Mouse (Mus musculus) hindbrain, embryonic 14.5 days (tissue): ENCODE data around the gene Gm16181. TPM values are rescaled to one million over a fixed set of nuclear protein-coding genes. Genes with fewer than 3 reads are reported as not detected.

Experiments used
- ATAC-seq: fragments of 200-750 bp; cut with Nextera tagmentation; 2 replicates; pipeline ENCODE4 v1.8.0; 2017; ENCODE audit warnings: moderate number of reproducible peaks, mild to moderate bottlenecking, moderate TSS enrichment, moderate library complexity; ENCODE audit not compliant: low FRiP score
- DNase-seq: peaks from one replicate; pipeline ENCODE4 v3.0.0-alpha.2; 2015; ENCODE audit warnings: low spot score
- H3K27ac ChIP-seq: fragments of 300-500 bp; sonication (generic); 2 replicates; pipeline ENCODE4 v1.5.1; 2014; ENCODE audit warnings: mild to moderate bottlenecking, moderate library complexity
- H3K27me3 ChIP-seq: fragments of 300-500 bp; sonication (generic); 2 replicates; pipeline ENCODE4 v1.6.1; 2014; ENCODE audit warnings: mild to moderate bottlenecking, low read length, mixed read lengths; ENCODE audit not compliant: control insufficient read depth, insufficient read depth
- H3K36me3 ChIP-seq: fragments of 300-500 bp; sonication (generic); replicated peaks from 2 replicates; pipeline ENCODE4 v1.6.1; 2014; ENCODE audit not compliant: control insufficient read depth, insufficient read depth
- H3K4me1 ChIP-seq: fragments of 300-500 bp; sonication (generic); replicated peaks from 2 replicates; pipeline ENCODE4 v1.6.1; 2014; ENCODE audit warnings: antibody characterized with exemption, low read length, mixed read lengths; ENCODE audit not compliant: control insufficient read depth, insufficient read depth
- H3K4me2 ChIP-seq: fragments of 300-500 bp; sonication (generic); replicated peaks from 2 replicates; pipeline ENCODE4 v1.6.1; 2014; ENCODE audit warnings: mild to moderate bottlenecking, moderate library complexity
- H3K4me3 ChIP-seq: fragments of 300-500 bp; sonication (generic); replicated peaks from 2 replicates; pipeline ENCODE4 v1.5.1; 2014; ENCODE audit warnings: mild to moderate bottlenecking, low read length
- H3K9ac ChIP-seq: fragments of 300-500 bp; sonication (generic); 2 replicates; pipeline ENCODE4 v1.6.1; 2014
- H3K9me3 ChIP-seq: fragments of 300-500 bp; sonication (generic); 2 replicates; pipeline ENCODE4 v1.6.1; 2016; ENCODE audit warnings: low read length; ENCODE audit not compliant: control insufficient read depth
- WGBS: fragments of 180-500 bp; shearing (Covaris S2); extraction: QIAGEN DNeasy Blood & Tissue Kit; methylation state at CpG from one replicate; pipeline ENCODE4 v1.1.7; 2014; 5-methylcytosine and 5-hydroxymethylcytosine counted together
- polyA plus RNA-seq: library from polyadenylated mRNA; unstranded; fragments of >200 nt; fragmentation: Nextera tagmentation; extraction: Ambion mirVana; gene quantifications from 2 replicates; pipeline ENCODE4 v1.2.1, GENCODE M21; 2014

Gm16181 gene
- polyA plus RNA-seq, 1 experiment from 2014 or later = not detected

DNA sequence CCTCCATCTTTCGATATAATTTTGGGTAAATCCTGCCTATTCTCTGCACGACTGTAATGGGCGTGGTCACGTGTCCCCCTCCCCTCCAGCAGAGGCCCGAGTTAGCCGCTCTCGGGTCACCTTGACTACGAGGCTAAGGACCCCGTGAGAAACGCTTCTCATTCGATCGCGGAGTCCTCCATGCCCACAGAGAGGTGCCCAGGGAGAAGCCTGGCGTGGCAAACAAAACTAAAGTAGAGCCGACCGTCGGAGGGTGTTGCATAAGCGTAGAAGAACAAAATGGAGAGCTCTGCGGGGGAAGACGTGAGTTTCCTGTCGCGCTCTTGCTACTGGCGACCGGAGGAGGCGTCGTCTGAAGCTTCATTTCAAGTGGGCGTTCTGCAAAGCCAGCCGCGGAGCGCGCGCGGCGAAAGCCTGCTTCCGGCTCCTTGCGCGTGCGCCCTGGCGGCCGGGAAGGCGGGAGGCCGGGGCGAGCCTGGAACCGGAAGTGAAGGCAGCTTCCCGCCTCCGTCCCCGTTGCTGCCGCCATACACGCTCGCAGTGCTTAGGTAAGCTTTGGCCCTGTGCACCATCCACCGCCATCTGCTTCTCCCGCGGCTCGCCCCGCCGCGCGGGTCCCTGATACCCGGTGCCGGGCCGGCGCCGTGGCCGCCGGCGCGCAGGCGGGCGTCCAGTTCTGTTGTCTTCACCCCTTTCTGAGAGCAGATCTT lies 20.8 kb downstream of the Gm16181 start, which contains the start of gene Ddx39b:
Gene Ddx39b, plus strand, starts transcription at position 442 of the 710 bp plus-strand sequence.
- no peaks in the 10 kb centered on the region for H3K27me3 ChIP-seq
- peak within 1 kb of the TSS; percentile 67 for H3K4me2 ChIP-seq
- no peaks in the 10 kb centered on the region for H3K9me3 ChIP-seq
- H3K4me1 ChIP-seq = peaks cover 38% of the 10 kb centered on the region
- DNase-seq = peak; percentile 97
- peak within 1 kb of the TSS; percentile 99 for H3K9ac ChIP-seq
- H3K36me3 ChIP-seq = peaks cover 32% of the 10 kb centered on the region
- peak within 1 kb of the TSS; percentile 99 for H3K27ac ChIP-seq
- ATAC-seq = peak; percentile 91
- under 1% methylated on average over 69 of the region's 69 CpGs for WGBS
- H3K4me3 ChIP-seq = peak within 1 kb of the TSS; percentile 90

DNA sequence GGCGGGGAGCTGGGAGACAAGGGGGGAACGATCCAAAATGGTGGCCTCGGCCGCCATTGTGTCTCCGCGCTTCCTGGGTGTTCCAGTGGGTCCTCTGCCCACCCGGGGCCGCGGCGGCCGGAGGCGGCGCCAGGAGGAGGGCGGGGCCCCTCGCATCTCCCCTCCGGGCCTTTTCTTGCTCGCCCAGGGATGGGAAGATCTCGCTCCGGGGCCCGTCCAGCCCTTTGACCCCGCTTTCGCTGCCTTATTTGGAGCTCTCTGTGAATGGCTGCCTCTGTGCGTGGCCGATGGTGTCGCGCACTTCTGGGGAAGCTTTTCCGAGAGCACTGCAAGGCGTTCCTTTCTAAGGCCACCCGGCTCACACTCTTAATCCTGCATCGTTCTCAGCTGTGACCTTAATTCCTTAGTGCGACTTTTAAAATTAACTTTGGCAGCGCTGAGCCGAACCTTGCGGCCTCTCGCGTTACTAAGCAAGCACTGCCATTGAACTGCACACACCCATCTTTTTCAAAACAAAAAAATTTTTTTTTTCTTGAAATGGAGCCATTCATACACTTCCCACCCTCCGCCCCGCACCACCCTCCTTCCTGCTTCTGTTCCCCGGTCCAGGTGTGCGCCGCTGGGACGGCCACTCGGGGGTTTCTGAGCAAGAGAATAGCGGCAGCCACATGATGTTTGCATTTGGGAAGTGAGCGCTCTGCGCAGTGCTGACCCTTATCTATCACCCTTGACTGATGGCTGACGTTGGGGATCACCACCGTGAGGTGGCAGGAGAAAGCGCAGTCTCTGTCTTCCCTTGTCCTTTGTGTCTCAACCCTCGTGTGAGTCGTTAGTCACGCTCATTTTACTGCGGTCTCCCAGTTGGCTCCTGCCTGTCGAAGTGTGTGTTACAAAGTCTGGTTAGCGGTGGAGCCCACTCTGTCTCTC lies 21.6 kb downstream of the Gm16181 start:
- WGBS = under 1% methylated on average over 55 of the region's 55 CpGs
- H3K27ac ChIP-seq = peak overlapping the region; percentile 99
- H3K36me3 ChIP-seq = peaks cover 40% of the 10 kb centered on the region
- DNase-seq = peak; percentile 48
- no peaks in the 10 kb centered on the region for H3K9me3 ChIP-seq
- H3K4me2 ChIP-seq = peak overlapping the region; percentile 67
- H3K27me3 ChIP-seq = no peaks in the 10 kb centered on the region
- peak overlapping the region; percentile 90 for H3K4me3 ChIP-seq
- peak overlapping the region; percentile 99 for H3K9ac ChIP-seq
- peak; percentile 41 for ATAC-seq
- peaks cover 36% of the 10 kb centered on the region for H3K4me1 ChIP-seq

DNA sequence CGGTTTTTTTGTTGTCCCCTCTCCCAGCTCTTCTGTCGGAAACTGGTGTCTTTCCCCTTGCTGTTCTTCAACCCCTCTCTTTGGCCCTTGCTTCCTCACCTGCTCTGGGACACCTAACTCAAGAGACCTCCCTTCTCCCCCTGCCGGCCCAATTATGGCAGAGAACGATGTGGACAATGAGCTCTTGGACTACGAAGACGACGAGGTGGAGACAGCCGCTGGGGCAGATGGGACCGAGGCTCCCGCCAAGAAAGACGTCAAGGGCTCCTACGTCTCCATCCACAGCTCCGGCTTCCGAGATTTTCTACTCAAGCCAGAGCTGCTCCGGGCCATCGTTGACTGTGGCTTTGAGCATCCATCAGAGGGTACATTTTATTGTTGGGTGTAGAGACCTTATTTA lies 22.5 kb downstream of the Gm16181 start:
- 4% methylated on average over 16 of the region's 16 CpGs for WGBS
- H3K4me1 ChIP-seq = peaks cover 33% of the 10 kb centered on the region
- peak overlapping the region; percentile 90 for H3K4me3 ChIP-seq
- no peak for DNase-seq
- H3K27me3 ChIP-seq = no peaks in the 10 kb centered on the region
- H3K36me3 ChIP-seq = peaks cover 48% of the 10 kb centered on the region
- peak overlapping the region; percentile 99 for H3K27ac ChIP-seq
- no peak for ATAC-seq
- peak overlapping the region; percentile 99 for H3K9ac ChIP-seq
- H3K9me3 ChIP-seq = no peaks in the 10 kb centered on the region
- peak overlapping the region; percentile 67 for H3K4me2 ChIP-seq

DNA sequence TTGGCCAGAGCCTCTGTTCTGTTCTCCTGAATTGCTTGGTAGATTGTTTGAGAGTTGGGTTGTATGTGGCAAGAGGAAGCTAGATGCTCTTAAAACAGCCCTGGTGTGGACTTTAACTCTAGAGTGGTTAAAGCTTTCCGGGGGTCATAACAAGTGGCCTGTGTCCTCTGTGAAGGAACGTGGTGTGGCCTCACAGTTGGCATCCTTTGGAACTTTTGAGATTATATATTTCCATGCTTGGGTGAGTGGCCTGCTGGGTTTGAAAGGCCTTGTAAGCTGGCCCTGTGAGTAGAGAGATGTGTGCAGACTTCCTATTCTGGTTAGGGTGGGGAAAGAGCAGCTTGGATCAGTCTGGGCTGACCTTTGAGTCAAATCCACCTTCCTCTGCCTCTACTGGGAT lies 24.4 kb downstream of the Gm16181 start:
- Histone ChIP-seq H3K4me1 (peaks cover 33% of the 10 kb centered on the region), H3K4me2 (peak overlapping the region; percentile 67), H3K27me3 (no peaks in the 10 kb centered on the region), H3K9ac (peak overlapping the region; percentile 99; the same call in 1 of the 2 replicates), H3K4me3 (peak overlapping the region; percentile 90; the same call in 1 of the 2 replicates), H3K27ac (no peak overlapping the region), H3K36me3 (peaks cover 68% of the 10 kb centered on the region), H3K9me3 (no peaks in the 10 kb centered on the region)
- 65% methylated on average over 2 of the region's 2 CpGs for WGBS
- DNase-seq = no peak
- ATAC-seq = no peak

DNA sequence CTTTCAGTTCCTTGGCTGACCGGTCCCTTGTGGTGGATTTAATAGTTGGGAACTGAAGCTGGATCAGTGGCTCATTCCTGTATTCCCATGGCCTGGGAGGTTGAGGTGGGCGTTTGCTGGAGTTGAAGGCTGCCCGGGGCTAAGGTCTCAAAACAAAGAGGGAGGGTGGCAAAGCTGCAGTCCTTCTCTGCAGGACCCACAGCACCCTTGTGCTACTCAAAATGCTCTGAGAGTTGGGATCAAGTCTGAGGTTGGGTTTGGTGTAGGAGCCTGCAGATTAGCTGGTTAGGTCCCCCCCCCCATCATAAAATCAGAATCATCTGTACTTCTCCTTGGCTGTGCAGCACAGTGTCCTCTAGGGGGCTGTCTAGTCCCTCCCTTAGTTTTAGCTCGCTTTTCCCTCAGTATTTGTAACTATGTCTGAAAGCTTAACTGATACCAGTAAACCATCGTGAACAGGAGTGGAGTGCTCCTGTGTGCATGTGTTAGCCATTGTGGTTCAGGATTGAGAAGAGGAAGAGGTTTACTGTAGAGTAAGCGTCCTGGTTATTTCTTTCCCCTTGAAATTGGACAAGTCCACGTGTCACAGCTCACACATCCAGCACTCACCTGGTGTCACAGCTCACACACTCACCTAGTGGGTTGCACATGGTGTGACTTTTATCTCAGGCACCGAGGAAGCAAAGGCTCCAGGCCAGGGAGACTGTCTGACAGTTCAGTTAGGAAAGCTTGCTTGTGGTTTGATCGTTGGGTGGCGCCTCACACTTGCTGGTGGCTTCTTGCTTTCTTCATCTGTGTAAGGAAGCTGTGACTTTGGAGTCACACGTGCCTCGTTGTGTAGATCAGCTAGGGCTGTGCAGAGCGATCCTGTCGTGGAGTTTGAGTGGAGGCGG lies 25.3 kb downstream of the Gm16181 start:
- DNase-seq (no peak), ATAC-seq (no peak)
- H3K36me3 ChIP-seq = peaks cover 77% of the 10 kb centered on the region
- WGBS = 85% methylated on average over 15 of the region's 15 CpGs
- peak overlapping the region; percentile 99; the same call in 1 of the 2 replicates for H3K9ac ChIP-seq
- no peak overlapping the region; the same call in 1 of the 2 replicates for H3K4me3 ChIP-seq
- H3K27ac ChIP-seq = no peak overlapping the region
- H3K4me2 ChIP-seq = peak overlapping the region; percentile 67
- H3K9me3 ChIP-seq = no peaks in the 10 kb centered on the region
- H3K27me3 ChIP-seq = no peaks in the 10 kb centered on the region
- H3K4me1 ChIP-seq = peaks cover 26% of the 10 kb centered on the region

DNA sequence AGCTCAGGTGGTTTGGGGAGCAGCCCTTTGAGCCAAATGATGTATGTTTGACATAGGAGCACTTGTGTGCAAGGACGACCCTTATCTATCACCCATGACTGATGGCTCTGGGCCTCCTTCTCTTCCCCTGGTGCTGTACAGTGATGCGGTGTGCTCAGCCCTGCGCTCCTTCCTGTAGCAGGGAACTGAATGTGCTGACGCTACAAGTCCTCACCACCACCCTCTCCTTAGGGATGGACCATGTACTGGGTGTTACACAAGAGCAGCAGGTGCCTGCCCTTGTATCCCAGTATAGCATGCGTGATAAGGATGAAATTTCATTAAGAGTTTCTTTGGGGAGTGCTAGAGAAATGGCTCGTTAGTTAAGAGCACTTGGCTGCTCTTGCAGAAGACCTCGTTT lies 26.5 kb downstream of the Gm16181 start:
- no peak overlapping the region for H3K27ac ChIP-seq
- DNase-seq (no peak), ATAC-seq (no peak)
- peaks cover 89% of the 10 kb centered on the region for H3K36me3 ChIP-seq
- H3K4me3 ChIP-seq = no peak overlapping the region
- H3K4me1 ChIP-seq = peaks cover 26% of the 10 kb centered on the region
- 86% methylated on average over 7 of the region's 7 CpGs for WGBS
- H3K27me3 ChIP-seq = no peaks in the 10 kb centered on the region
- no peak overlapping the region for H3K4me2 ChIP-seq
- H3K9ac ChIP-seq = no peak overlapping the region
- no peaks in the 10 kb centered on the region for H3K9me3 ChIP-seq

DNA sequence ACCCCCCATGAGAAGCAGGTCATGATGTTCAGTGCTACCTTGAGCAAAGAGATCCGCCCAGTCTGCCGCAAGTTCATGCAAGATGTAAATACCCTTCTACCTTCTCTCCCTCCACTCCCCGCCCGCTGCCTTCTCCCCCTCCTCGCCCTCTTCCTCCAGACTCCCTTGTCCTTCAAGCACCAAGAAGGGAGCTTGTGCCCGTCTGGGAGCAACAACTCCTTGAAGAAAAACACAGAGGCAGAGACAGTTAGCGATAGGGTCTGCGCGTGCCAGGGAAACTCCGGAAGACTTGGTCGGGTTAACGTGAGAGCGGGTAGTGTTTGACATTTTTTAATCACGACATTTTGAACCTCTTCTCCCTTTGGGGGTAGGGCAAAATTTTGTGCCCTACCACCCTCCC lies 28.4 kb downstream of the Gm16181 start:
- Histone ChIP-seq H3K4me1 (peaks cover 18% of the 10 kb centered on the region), H3K27ac (no peak overlapping the region), H3K4me3 (no peak overlapping the region), H3K9me3 (no peaks in the 10 kb centered on the region), H3K36me3 (peaks cover 99% of the 10 kb centered on the region), H3K4me2 (no peak overlapping the region), H3K27me3 (no peaks in the 10 kb centered on the region), H3K9ac (no peak overlapping the region)
- 89% methylated on average over 14 of the region's 14 CpGs for WGBS
- ATAC-seq (no peak), DNase-seq (no peak)

DNA sequence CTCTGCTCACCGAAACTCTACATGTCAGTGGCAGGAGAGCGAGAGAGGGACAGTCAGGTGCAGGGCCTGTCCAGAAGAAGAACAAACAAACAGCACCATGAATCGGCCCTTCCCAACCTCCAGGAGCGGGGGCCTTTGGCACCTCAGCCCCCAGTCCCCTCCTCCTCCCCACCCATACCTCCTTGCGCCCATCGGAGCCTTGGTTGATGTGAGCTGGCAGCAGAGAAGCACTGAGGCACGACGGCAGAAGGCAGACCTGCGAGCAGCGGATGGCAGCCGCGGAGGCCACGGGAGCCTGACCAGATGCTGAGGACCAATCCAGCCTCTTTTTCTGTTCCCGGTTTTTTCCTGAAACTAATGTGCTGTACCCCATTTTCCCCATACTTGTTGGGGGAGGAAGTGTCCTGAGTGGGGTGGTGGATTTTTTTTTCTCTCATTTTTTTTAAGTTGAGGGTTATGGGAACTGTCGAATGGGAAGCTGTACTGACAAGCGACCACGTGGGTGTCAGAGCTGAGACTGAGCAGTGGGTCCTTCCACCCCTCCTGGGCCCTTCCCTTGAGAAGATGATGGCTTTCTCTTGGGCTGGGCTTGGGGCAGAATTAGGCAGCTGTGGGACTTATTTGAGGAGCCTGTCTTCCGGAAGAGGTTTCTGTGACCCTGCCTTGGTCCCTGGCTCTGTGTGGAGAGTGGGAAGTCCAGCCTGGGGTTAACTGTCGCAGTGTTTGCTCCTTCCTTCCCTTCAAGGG lies 29.0 kb downstream of the Gm16181 start:
- 81% methylated on average over 19 of the region's 19 CpGs for WGBS
- no peaks in the 10 kb centered on the region for H3K9me3 ChIP-seq
- ATAC-seq (no peak), DNase-seq (no peak)
- H3K4me2 ChIP-seq = no peak overlapping the region
- H3K27ac ChIP-seq = no peak overlapping the region
- H3K9ac ChIP-seq = no peak overlapping the region
- no peak overlapping the region for H3K4me3 ChIP-seq
- no peaks in the 10 kb centered on the region for H3K27me3 ChIP-seq
- peaks cover 12% of the 10 kb centered on the region; the same call in 1 of the 2 replicates for H3K4me1 ChIP-seq
- peaks cover 98% of the 10 kb centered on the region for H3K36me3 ChIP-seq
